Mouse (Mus musculus): ENCODE data around the gene Mcf2l. TPM values are rescaled to one million over a fixed set of nuclear protein-coding genes. Genes with fewer than 3 reads are reported as not detected.

The Mcf2l gene
- polyA plus RNA-seq (2015; fragmentation: Nextera tagmentation; extraction: Ambion mirVana): 9.5 and 11.0 TPM in 2 replicates

DNA sequence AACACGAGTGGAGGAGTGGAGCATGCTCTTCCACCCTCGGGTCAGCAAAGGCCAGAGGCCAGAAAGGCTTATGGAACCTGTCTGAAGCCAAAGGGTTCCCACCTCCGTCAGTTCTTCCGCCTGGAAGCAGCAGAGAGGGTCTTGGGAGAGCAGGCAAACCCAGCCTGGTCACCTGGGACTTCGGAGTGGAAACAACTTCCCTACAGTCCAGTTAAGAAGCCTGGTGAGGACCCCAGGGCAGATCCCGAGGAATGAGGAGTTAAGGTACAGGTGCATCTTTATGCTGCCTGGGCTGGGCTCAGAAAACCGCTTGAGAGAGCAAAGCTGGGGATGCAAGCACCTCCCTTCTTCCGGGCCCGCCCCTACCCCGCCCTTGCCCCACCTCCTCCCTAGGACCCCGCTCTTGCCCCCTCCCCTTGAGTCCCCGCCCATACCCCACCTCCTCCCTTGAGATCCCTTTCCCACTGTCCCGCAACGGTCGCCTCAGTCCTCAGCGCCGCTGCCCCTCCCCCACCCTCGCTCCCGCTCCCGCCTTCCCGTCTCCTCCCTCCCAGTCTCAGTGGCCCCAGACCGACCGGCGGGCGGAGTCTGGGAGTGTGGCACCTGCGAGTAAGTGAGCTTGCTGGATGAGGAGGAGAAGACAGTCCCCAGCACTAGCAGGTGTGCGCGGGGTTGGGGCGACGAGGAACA, at the start of gene Mcf2l:
TSS of gene Mcf2l (plus strand) at position 450 of the 690 bp plus-strand sequence.
- H3K9me3 ChIP-seq: no peaks in the 10 kb centered on the region
- ATAC-seq (ENCODE audit: insufficient number of reproducible peaks, low FRiP score, low TSS enrichment, low read depth): no peak
- peak within 1 kb of the TSS; percentile 49 for H3K4me3 ChIP-seq
- H3K27me3 ChIP-seq: peaks cover 21% of the 10 kb centered on the region
- no peak within 1 kb of the TSS for H3K27ac ChIP-seq
- no peaks in the 10 kb centered on the region for H3K36me3 ChIP-seq
- H3K4me2 ChIP-seq: peak within 1 kb of the TSS; percentile 84
- H3K9ac ChIP-seq: no peak within 1 kb of the TSS
- 2% methylated on average over 27 of the region's 30 CpGs for WGBS
- peaks cover 12% of the 10 kb centered on the region for H3K4me1 ChIP-seq

DNA sequence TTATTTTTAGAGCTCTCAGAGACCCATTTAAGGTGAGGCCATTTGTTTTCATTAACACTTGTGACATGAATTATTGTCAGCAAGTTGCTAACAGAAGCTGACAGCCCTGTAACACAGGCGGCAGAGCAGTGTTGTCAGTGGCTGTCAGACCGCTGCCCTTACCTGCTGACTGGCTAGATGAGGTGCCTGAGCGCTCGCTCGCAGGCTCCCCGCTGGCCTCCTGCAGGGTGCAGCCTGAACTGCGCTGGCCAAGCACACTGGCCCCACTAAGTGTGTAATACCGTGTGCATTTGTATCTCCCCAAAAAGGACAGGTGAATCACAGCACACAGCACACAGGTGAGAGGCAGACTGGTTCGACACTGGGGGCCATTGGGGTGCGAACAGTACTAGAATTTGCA, 49.0 kb upstream of the Mcf2l start:
- H3K9ac ChIP-seq: no peak overlapping the region
- H3K27me3 ChIP-seq: no peaks in the 10 kb centered on the region
- peaks cover 89% of the 10 kb centered on the region for H3K36me3 ChIP-seq
- H3K27ac ChIP-seq: no peak overlapping the region
- no peaks in the 10 kb centered on the region for H3K9me3 ChIP-seq
- no peak for ATAC-seq (ENCODE audit: insufficient number of reproducible peaks, low FRiP score, low TSS enrichment, low read depth)
- H3K4me2 ChIP-seq: no peak overlapping the region
- WGBS: 55% methylated on average over 10 of the region's 10 CpGs
- no peak overlapping the region for H3K4me3 ChIP-seq
- no peaks in the 10 kb centered on the region for H3K4me1 ChIP-seq

DNA sequence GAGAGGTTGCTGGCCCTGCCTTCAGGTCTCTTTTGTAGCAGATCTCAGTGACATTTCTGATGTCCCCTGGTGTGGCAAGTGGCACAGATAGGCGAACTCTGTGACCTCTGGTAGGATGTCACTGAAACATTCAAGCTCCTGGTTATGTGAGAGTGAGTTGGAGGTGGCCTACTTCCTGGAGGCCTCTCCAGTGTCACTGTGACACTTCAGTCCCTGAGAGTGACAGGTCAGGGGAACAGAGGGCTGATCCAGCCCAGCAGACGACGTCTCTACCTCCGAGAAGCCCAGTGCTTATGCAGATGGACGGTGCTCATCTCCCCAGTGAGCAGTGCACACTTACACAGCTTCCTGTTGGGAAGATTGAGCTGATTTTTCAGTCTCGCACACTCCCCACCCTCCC, 48.4 kb upstream of the Mcf2l start:
- no peaks in the 10 kb centered on the region for H3K9me3 ChIP-seq
- H3K4me3 ChIP-seq: no peak overlapping the region
- no peak overlapping the region for H3K4me2 ChIP-seq
- ATAC-seq (ENCODE audit: insufficient number of reproducible peaks, low FRiP score, low TSS enrichment, low read depth): no peak
- WGBS: 69% methylated on average over 6 of the region's 6 CpGs
- H3K27ac ChIP-seq: no peak overlapping the region
- no peaks in the 10 kb centered on the region for H3K27me3 ChIP-seq
- H3K36me3 ChIP-seq: peaks cover 90% of the 10 kb centered on the region
- no peaks in the 10 kb centered on the region for H3K4me1 ChIP-seq
- H3K9ac ChIP-seq: no peak overlapping the region

DNA sequence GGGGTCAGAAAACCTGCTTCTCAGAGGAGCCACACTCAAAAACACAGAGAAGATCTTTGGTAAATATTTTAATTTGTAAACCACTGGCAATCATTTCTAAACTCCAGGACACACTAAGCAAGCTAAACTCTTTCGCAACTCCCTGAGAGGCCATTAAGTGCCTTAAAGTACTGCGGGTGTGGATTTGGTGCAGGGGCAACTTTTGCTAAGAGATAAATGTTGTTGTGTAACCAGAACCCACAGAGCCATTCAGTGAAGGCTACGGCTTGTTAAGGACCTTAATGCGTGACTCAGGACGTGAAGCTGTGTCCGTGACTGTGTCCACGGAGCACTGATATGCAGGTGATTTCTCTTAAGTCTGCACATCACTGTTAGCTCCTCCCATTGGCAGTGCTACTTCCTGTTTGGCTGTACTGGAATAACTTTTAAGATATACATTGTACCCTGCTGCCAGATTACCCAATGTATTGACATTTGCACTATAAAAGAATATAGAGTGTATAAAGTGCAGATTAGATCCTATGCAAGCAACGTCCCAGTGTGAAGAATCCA, 47.8 kb upstream of the Mcf2l start:
- H3K36me3 ChIP-seq: peaks cover 93% of the 10 kb centered on the region
- no peak for ATAC-seq (ENCODE audit: insufficient number of reproducible peaks, low FRiP score, low TSS enrichment, low read depth)
- H3K4me1 ChIP-seq: no peaks in the 10 kb centered on the region
- no peak overlapping the region for H3K27ac ChIP-seq
- H3K9ac ChIP-seq: no peak overlapping the region
- H3K4me2 ChIP-seq: no peak overlapping the region
- no peaks in the 10 kb centered on the region for H3K27me3 ChIP-seq
- H3K4me3 ChIP-seq: no peak overlapping the region
- H3K9me3 ChIP-seq: no peaks in the 10 kb centered on the region
- 81% methylated on average over 8 of the region's 8 CpGs for WGBS

- H3K36me3 ChIP-seq: peaks cover 93% of the 10 kb centered on the region
- WGBS: 89% methylated on average over 9 of the region's 9 CpGs
- no peak overlapping the region for H3K4me3 ChIP-seq
- ATAC-seq (ENCODE audit: insufficient number of reproducible peaks, low FRiP score, low TSS enrichment, low read depth): no peak
- H3K27me3 ChIP-seq: no peaks in the 10 kb centered on the region
- no peak overlapping the region for H3K27ac ChIP-seq
- no peak overlapping the region for H3K9ac ChIP-seq
- H3K9me3 ChIP-seq: no peaks in the 10 kb centered on the region
- H3K4me2 ChIP-seq: no peak overlapping the region
- no peaks in the 10 kb centered on the region for H3K4me1 ChIP-seq
These were observed 46.5 kb upstream of the Mcf2l start for GRCm38 (mm10) chr8:12827124-12827523.

GRCm38 (mm10) chr8:12828298-12828697, 45.3 kb upstream of the Mcf2l start:
- H3K27ac ChIP-seq: no peak overlapping the region
- peaks cover 92% of the 10 kb centered on the region for H3K36me3 ChIP-seq
- ATAC-seq (ENCODE audit: insufficient number of reproducible peaks, low FRiP score, low TSS enrichment, low read depth): no peak
- no peak overlapping the region for H3K9ac ChIP-seq
- H3K4me3 ChIP-seq: no peak overlapping the region
- WGBS: 84% methylated on average over 6 of the region's 6 CpGs
- no peaks in the 10 kb centered on the region for H3K4me1 ChIP-seq
- H3K9me3 ChIP-seq: no peaks in the 10 kb centered on the region
- H3K4me2 ChIP-seq: no peak overlapping the region
- no peaks in the 10 kb centered on the region for H3K27me3 ChIP-seq

GRCm38 (mm10) chr8:12829381-12829780, 44.2 kb upstream of the Mcf2l start:
- H3K36me3 ChIP-seq: peaks cover 93% of the 10 kb centered on the region

DNA sequence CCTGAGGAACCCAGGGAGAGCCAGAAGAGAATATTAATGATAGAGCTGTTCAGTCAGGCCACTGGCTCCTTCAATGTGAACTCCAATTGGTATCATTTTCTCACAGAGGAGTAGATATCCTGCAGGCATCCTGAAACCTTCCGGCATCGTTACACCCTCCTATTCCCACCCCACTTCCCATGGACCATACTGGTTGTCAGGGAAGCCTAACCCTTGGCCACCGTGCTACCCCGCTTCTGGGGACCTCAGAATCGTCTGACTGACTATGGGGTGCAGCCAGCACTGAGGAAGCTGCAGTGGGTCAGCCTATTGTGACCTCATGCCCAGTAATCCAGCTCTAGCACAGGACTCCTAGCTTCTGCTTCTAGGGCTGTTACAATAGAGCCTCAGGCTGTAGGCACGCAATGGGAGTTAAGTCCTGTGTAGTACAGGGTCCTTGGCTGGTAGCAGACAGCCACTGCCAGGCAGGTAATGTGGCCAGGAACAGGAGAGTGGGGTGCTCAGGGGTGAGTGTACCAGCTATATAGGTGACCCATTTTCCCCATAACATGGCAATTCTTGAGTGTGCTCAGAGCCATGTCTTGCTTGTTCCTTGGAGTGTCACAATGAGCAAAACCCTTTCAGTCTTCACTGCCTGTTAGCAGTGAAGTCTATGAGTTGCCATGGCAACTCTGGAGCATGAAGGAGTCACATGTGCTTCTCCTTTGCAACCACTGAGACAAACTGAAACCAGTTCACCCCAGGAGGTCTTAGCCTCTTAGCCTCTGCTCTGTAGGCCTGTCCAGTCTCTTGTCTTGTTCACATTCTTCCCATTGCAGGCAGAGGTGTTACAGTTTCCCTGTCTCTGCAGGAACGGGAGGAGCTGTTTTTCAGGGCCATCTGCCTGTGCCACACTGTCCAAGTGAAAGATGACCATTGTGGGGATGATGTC, 41.7 kb upstream of the Mcf2l start:
- no peak for ATAC-seq (ENCODE audit: insufficient number of reproducible peaks, low FRiP score, low TSS enrichment, low read depth)
- H3K9ac ChIP-seq: no peak overlapping the region

More at GRCm38 (mm10) chr8:12829381-12829780, 44.2 kb upstream of the Mcf2l start:
- no peak overlapping the region for H3K4me3 ChIP-seq
- H3K4me2 ChIP-seq: no peak overlapping the region
- H3K27me3 ChIP-seq: no peaks in the 10 kb centered on the region
- no peak overlapping the region for H3K27ac ChIP-seq
- H3K9me3 ChIP-seq: no peaks in the 10 kb centered on the region
- WGBS: 81% methylated on average over 1 of the region's 1 CpGs
- H3K4me1 ChIP-seq: no peaks in the 10 kb centered on the region
- no peak for ATAC-seq (ENCODE audit: insufficient number of reproducible peaks, low FRiP score, low TSS enrichment, low read depth)
- no peak overlapping the region for H3K9ac ChIP-seq

DNA sequence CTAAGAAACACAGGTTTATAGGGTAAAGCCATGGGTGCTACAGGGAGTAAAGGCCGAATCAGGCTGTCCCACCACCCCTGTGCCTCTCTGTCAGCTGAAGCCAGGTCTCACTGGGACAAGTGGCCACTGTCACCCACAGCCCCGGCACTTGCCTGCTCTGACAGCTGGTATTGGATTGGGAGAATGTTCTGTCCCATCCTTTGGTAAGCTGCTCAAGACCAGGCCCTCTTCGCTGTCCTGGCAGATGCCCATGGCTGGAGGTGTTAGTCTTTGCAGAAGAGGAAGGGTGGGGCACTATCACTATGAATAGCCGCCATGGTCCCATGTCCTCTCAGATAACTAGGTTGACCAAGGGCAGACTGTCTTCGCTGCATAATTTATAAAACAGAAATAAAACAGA, 40.0 kb upstream of the Mcf2l start:
- Histone ChIP-seq H3K4me2 (no peak overlapping the region), H3K4me1 (no peaks in the 10 kb centered on the region), H3K4me3 (no peak overlapping the region), H3K9ac (no peak overlapping the region), H3K36me3 (peaks cover 86% of the 10 kb centered on the region), H3K27ac (no peak overlapping the region), H3K27me3 (no peaks in the 10 kb centered on the region), H3K9me3 (no peaks in the 10 kb centered on the region)
- no peak for ATAC-seq (ENCODE audit: insufficient number of reproducible peaks, low FRiP score, low TSS enrichment, low read depth)
- WGBS: 96% methylated on average over 5 of the region's 5 CpGs

More for the DNA sequence above, 41.7 kb upstream of the Mcf2l start:
- Histone ChIP-seq H3K4me1 (no peaks in the 10 kb centered on the region), H3K27ac (no peak overlapping the region), H3K36me3 (peaks cover 95% of the 10 kb centered on the region), H3K27me3 (no peaks in the 10 kb centered on the region), H3K4me2 (no peak overlapping the region), H3K4me3 (no peak overlapping the region), H3K9me3 (no peaks in the 10 kb centered on the region)
- 82% methylated on average over 7 of the region's 7 CpGs for WGBS

DNA sequence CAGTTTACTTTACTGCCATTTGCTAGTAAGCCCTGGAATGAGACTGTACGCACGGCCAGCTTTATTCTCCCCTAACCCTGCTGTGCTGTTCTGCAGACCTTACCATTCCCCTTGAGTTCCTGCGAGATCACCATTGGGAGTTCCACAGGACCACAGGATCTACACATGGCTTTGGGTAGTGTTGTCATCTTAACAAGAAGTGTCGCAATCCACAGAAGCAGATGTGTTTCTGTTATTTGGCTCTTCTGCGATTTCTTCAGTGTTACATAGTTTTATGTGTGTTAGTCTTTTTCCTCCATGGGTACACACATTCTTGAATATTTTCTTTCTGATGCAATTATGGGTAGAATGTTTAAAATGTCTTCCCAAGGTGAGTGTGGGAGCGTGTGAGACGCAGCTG, 32.8 kb upstream of the Mcf2l start:
- H3K4me3 ChIP-seq: no peak overlapping the region
- H3K9ac ChIP-seq: no peak overlapping the region
- ATAC-seq (ENCODE audit: insufficient number of reproducible peaks, low FRiP score, low TSS enrichment, low read depth): no peak
- 80% methylated on average over 7 of the region's 7 CpGs for WGBS
- no peak overlapping the region for H3K27ac ChIP-seq
- H3K4me1 ChIP-seq: no peaks in the 10 kb centered on the region
- no peak overlapping the region for H3K4me2 ChIP-seq
- no peaks in the 10 kb centered on the region for H3K27me3 ChIP-seq
- peaks cover 81% of the 10 kb centered on the region for H3K36me3 ChIP-seq
- H3K9me3 ChIP-seq: no peaks in the 10 kb centered on the region

DNA sequence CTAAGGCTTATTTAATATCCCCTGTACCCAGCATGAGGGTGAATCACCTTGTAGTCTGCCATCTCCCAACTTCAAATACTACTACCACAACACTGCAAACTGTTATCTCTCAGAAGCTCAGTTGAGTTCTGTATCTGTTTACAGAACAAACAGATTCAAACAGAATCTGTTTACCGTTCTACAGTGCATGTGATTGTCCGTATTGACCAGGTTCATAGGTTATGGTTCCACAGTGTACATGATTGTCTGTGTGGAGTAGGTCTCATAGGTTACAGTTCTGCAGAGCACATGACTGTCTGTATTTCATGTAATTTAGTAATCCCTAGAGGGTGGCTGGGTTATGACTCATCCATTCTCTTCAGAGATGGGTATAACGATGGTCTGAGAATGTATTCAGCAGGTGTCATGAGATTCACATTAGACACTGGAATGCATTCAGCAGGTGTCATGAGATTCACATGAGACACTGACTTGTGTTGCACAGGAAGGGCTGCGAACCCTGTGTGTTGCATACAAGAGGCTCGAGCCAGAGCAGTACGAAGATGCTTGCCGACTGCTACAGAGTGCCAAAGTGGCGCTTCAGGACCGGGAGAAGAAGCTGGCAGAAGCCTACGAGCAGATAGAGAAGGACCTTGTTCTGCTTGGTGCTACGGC, 31.1 kb upstream of the Mcf2l start:
- no peaks in the 10 kb centered on the region for H3K4me1 ChIP-seq
- H3K27ac ChIP-seq: no peak overlapping the region
- ATAC-seq (ENCODE audit: insufficient number of reproducible peaks, low FRiP score, low TSS enrichment, low read depth): no peak
- no peak overlapping the region for H3K4me2 ChIP-seq
- no peaks in the 10 kb centered on the region for H3K27me3 ChIP-seq
- no peak overlapping the region for H3K9ac ChIP-seq
- WGBS: 85% methylated on average over 11 of the region's 11 CpGs
- H3K4me3 ChIP-seq: no peak overlapping the region
- no peaks in the 10 kb centered on the region for H3K9me3 ChIP-seq
- peaks cover 79% of the 10 kb centered on the region for H3K36me3 ChIP-seq

Data from limb, embryonic 15.5 days (tissue).